Mouse (Mus musculus) liver, postnatal 0 days (tissue): ENCODE results near the gene Trim2.

Experiments used
- CTCF ChIP-seq: sonication (generic); IDR thresholded peaks from 2 replicates; pipeline ENCODE4 v1.5.1; 2016; ENCODE audit warnings: antibody characterized with exemption, low read depth
- EP300 ChIP-seq: IDR thresholded peaks from 2 replicates; pipeline ENCODE4 v1.6.1; 2016; ENCODE audit warnings: antibody characterized with exemption, low read depth, mild to moderate bottlenecking

- TF ChIP-seq EP300 (no peak), CTCF (no peak)
Observed at GRCm38 (mm10) chr3:84251721-84252120, 55.0 kb downstream of the Trim2 start.
